Mouse (Mus musculus): Measurements from ENCODE around the gene Rrp8.

The Rrp8 gene

GRCm38 (mm10) chr7:105736911-105737521 is at the start of gene Rrp8:
TSS of gene Rrp8 (minus strand) at chr7:105737385.
- no peak for DNase-seq (ENCODE audit: extremely low spot score)

- peak; percentile 53 for DNase-seq (ENCODE audit: extremely low spot score)
Observed at GRCm38 (mm10) chr7:105786506-105787284, 49.5 kb upstream of the Rrp8 start.

DNA sequence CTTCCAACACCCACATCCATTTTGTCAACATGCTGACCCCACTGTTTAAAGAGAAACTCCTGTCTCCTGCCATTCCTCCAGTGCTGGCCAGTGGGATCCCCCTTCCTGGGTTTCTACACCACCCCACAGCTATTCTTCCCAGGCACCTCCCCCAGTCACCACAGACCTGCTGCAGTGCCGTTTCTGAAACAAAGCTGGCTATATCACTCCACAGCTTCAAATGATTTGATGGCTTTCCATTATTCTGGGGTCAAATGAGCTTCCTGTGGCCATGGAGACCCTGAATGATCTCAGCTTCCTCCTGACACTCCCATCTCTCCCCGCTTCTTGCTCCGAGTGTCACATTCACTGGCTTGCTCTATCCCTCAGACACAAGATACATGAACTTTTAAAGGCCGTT is 47.4 kb upstream of the Rrp8 start:
- no peak for DNase-seq (ENCODE audit: extremely low spot score)

- DNase-seq (ENCODE audit: extremely low spot score) = no peak
Observed at GRCm38 (mm10) chr7:105783861-105784260, 46.7 kb upstream of the Rrp8 start.

- DNase-seq (ENCODE audit: extremely low spot score) = no peak
Observed at GRCm38 (mm10) chr7:105778553-105779265, 41.5 kb upstream of the Rrp8 start.

- peak; percentile 84 for DNase-seq (ENCODE audit: extremely low spot score)
Observed at GRCm38 (mm10) chr7:105777797-105778552, 40.8 kb upstream of the Rrp8 start.

- DNase-seq (ENCODE audit: extremely low spot score) = no peak
Observed at GRCm38 (mm10) chr7:105777316-105777715, 40.1 kb upstream of the Rrp8 start.

DNA sequence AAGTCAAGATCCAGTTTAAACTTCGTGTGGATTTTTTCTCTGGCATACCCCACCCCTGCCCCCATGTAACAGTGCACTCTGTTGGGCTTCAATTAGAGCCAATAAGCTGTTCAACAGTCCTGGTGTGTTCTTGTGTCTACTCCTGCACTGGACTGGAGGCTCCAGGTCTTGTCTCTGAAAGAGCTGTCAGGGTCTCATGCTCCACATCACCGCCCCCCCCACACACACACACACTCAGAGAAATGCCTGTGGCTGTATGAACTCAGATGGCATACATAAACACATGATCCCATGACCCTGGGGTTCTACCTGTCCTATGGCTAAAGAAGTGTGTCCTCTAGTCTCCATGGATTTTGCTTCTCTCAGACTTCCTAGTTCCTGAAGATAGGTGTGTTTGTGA is 38.8 kb upstream of the Rrp8 start:
- no peak for DNase-seq (ENCODE audit: extremely low spot score)

- no peak for DNase-seq (ENCODE audit: extremely low spot score)
Observed at GRCm38 (mm10) chr7:105774661-105775060, 37.5 kb upstream of the Rrp8 start.

- no peak for DNase-seq (ENCODE audit: extremely low spot score)
Observed at GRCm38 (mm10) chr7:105773041-105773440, 35.9 kb upstream of the Rrp8 start.

DNA sequence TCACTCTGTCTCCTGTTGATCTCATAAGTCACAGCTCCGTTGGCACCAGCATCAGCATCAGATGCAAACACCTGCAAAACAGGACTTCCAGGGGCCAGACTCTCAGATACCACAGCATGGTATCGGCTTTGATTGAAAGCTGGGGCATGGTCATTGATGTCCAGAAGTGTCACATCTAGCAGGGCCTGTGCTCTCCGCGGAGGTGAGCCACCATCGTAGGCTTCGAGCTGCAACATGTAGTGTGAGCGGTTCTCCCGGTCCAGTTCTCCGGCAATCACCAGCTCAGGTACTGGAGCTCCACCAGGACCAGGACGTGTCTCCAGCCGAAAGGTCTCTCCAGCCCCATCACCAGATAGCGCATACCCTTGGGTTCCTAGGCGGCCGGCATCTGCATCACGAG is 35.1 kb upstream of the Rrp8 start:
- no peak for DNase-seq (ENCODE audit: extremely low spot score)

DNA sequence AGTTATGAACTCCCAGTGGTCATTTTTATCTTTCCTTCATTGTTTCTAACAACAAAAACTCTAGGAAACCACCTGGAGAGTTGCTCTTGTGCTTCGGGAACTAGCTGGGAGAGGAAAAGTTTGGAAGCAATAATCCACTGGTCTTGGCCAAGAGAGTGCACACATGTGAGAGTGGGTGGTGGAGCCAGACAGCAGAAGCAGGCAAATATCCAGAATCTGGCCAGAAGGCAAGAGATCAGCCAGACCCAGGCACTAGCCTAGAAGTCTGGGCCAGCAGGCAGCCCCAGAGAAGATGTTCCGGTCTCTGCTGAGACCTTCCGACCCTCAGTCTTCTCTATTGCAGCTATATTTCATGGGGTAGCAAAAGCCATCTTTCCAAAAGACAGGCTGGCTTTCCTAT is 32.8 kb upstream of the Rrp8 start:
- DNase-seq (ENCODE audit: extremely low spot score) = no peak

GRCm38 (mm10) chr7:105767729-105768165 is 30.6 kb upstream of the Rrp8 start:
- peak; percentile 37 for DNase-seq (ENCODE audit: extremely low spot score)

DNA sequence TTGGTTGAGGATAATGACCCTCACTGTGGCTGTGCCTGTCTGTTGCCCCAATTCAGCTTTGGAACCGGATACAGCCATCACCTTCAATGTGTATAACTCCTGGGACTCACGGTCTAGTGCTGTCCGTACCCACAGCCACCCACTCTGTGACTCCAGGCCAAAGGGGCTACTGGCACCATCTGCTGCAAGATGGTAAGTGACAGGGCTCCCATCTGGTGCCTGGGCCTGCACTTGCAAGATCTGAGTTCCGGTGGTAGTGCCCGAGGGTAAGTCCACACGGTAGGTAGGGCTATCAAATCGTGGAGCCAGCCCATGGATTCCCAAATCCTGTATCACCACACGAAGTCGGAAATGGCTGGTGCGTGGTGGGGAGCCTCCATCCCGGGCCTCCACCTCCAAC is 27.1 kb upstream of the Rrp8 start:
- no peak for DNase-seq (ENCODE audit: extremely low spot score)

DNA sequence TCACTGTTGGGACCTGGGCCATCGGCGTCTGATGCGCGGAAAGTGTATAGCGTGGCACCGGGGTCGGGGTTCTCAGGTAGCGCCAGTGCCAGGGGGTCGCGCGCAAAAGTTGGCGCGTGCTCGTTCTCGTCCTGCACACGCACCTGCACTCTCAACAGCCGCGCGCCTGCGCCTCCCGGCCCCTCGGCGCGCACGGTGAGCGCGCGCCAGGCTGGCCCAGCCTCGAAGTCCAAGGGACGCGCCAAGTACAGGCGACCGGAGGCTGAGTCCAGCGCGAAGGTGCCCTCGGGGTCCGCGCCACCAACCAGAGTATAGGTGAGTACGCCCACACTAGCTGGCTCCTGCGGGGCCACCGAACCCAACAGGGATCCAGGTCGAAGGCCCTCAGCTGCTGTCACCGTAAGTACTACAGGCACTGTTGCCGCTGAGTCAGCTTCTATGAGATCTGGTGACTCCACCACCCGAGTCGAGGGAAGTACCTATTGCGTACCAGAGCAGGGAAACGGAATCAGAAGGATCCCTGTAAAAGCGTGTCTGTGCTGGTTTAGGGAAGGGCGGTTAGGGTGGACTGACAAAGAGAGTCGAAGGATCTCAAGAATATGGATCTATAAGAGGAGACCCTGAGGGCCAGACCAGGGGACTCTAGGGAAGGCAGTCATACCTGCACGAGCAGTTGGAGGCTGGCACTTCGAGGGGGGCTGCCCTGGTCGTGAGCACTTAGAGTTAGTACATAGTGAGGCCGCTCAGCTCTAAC is 25.5 kb upstream of the Rrp8 start:
- no peak for DNase-seq (ENCODE audit: extremely low spot score)

GRCm38 (mm10) chr7:105761813-105762484 is 24.8 kb upstream of the Rrp8 start:
- DNase-seq (ENCODE audit: extremely low spot score) = no peak

GRCm38 (mm10) chr7:105753281-105753680 is 16.1 kb upstream of the Rrp8 start:
- DNase-seq (ENCODE audit: extremely low spot score) = no peak

- DNase-seq (ENCODE audit: extremely low spot score) = no peak
Observed at GRCm38 (mm10) chr7:105752716-105753115, 15.5 kb upstream of the Rrp8 start.

- peak; percentile 88 for DNase-seq (ENCODE audit: extremely low spot score)
Observed at GRCm38 (mm10) chr7:105751491-105752433, 14.6 kb upstream of the Rrp8 start, which contains the start of gene Tpp1. TSS of gene Tpp1 (minus strand) at chr7:105752235.
